Comparison of ENCODE assay signal across 20 mouse cellular contexts in genomic region chr1:187152571-187152970, GRCm38 (mm10).
"Had no signal": no experiment of that assay in that cellular context is flagged by ENCODE, and none has a peak within 500 bp of the region (broad histone marks: within the 10 kb centered on the region; RNA-seq: fewer than 3 reads in every experiment).

No protein-coding gene starts in this region.

- H3K4me3 ChIP-seq: layer of hippocampus, adult 2 months; limb, embryonic 10.5 days; limb, embryonic 13.5 days; liver, embryonic 12.5 days; liver, embryonic 15.5 days; lung, embryonic 15.5 days; megakaryocyte, embryonic 14.5 days; midbrain, embryonic 10.5 days; midbrain, embryonic 15.5 days had no signal

- H3K9ac ChIP-seq: limb, embryonic 13.5 days; liver, embryonic 12.5 days; liver, embryonic 15.5 days; lung, embryonic 15.5 days; midbrain, embryonic 15.5 days had no signal

- H3K4me1 ChIP-seq: limb, embryonic 13.5 days; liver, embryonic 12.5 days; liver, embryonic 15.5 days; lung, embryonic 15.5 days; megakaryocyte, embryonic 14.5 days; midbrain, embryonic 15.5 days had no signal

- DNase-seq: kidney, adult 2 months; kidney, postnatal 25 days; layer of hippocampus, adult 9-11 months; layer of hippocampus, postnatal 36 days; liver; lung, adult 18-20 months; lung, postnatal 10 days; lung, postnatal 36 days; thymus, adult 18-20 months; thymus, postnatal 4 days had no signal

- H3K4me2 ChIP-seq: limb, embryonic 13.5 days; liver, embryonic 12.5 days; liver, embryonic 15.5 days; lung, embryonic 15.5 days; midbrain, embryonic 15.5 days had no signal

- H3K36me3 ChIP-seq: limb, embryonic 10.5 days; limb, embryonic 13.5 days; liver, embryonic 12.5 days; liver, embryonic 15.5 days; lung, embryonic 15.5 days; midbrain, embryonic 10.5 days; midbrain, embryonic 15.5 days had no signal

- H3K27ac ChIP-seq: kidney, postnatal 0 days; layer of hippocampus, adult 2 months; limb, embryonic 10.5 days; limb, embryonic 13.5 days; liver, embryonic 12.5 days; liver, embryonic 15.5 days; lung, embryonic 15.5 days; midbrain, embryonic 10.5 days; midbrain, embryonic 15.5 days had no signal

- ATAC-seq: liver, embryonic 12.5 days; midbrain, embryonic 15.5 days had no signal

- H3K27me3 ChIP-seq: limb, embryonic 13.5 days; liver, embryonic 12.5 days; liver, embryonic 15.5 days; lung, embryonic 15.5 days; megakaryocyte, embryonic 14.5 days; midbrain, embryonic 15.5 days had no signal

- H3K9me3 ChIP-seq: limb, embryonic 10.5 days; limb, embryonic 13.5 days; liver, embryonic 12.5 days; liver, embryonic 15.5 days; lung, embryonic 15.5 days; midbrain, embryonic 10.5 days; midbrain, embryonic 15.5 days had no signal
